Mouse (Mus musculus): ENCODE results near the gene Cep83. TPM values are rescaled to one million over a fixed set of nuclear protein-coding genes. Genes with fewer than 3 reads are reported as not detected.

Gene Cep83
- polyA plus RNA-seq, 1 experiment from 2014 or later, result 24.5 TPM

DNA sequence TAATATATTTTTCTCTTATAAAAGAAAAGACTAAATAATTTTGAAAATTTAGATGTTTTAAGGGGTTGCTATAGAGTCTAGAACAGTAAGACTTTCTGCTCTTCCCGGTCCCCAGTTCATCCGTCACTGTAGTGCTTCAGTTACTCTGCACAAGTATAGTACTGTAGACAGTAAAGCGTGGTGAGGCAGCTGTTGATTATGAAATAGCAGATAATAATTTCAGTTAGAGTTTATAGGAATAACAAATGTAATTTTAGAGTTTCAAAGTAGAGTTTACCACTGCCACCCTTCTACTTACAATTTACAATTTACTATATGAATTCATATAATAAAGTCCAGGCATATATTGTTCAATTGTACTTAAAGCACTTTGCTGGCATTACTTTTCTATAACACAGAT is 42.0 kb downstream of the Cep83 start:
- Histone ChIP-seq H3K4me2 (ENCODE audit: low read depth, severe bottlenecking) (no peak overlapping the region), H3K4me1 (ENCODE audit: control insufficient read depth, insufficient read depth, low read length) (no peaks in the 10 kb centered on the region), H3K9me3 (ENCODE audit: control insufficient read depth, low read length) (no peaks in the 10 kb centered on the region), H3K27me3 (ENCODE audit: control insufficient read depth, insufficient read depth, low read length) (no peaks in the 10 kb centered on the region), H3K9ac (ENCODE audit: low read length) (no peak overlapping the region), H3K4me3 (ENCODE audit: low read depth, low read length) (no peak overlapping the region), H3K27ac (replicated peaks; ENCODE audit: low read depth, low read length) (no peak overlapping the region), H3K36me3 (ENCODE audit: control insufficient read depth, insufficient read depth, low read length) (peaks cover 3% of the 10 kb centered on the region; the same call in 1 of the 2 replicates)
- ATAC-seq (ENCODE audit: insufficient number of reproducible peaks, low FRiP score, low TSS enrichment, low read depth), result no peak
- 95% methylated on average over 3 of the region's 3 CpGs for WGBS
- no peak for DNase-seq (ENCODE audit: low spot score)

DNA sequence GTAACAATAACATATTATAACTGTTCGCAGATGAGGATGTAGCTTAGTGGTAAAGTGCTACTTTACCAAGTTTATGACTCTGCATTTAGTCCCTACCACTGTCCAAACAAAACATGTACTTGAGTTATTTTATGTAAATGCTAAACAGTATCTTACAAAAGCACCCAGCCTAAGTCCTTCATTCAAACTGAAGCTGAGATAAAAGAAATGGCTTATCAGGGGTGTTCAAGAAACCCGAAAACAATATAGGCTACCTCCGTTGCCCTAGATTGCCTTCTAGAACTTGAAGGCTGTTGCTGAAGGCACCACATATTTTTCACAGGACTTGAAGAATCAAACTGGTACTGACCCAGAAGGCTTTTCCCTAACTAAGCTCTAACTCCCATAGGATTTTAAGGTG is 46.4 kb downstream of the Cep83 start:
- H3K4me3 ChIP-seq (ENCODE audit: low read depth, low read length), result no peak overlapping the region
- H3K9ac ChIP-seq (ENCODE audit: low read length), result no peak overlapping the region
- no peaks in the 10 kb centered on the region for H3K36me3 ChIP-seq (ENCODE audit: control insufficient read depth, insufficient read depth, low read length)
- no peak for DNase-seq (ENCODE audit: low spot score)
- 95% methylated on average over 3 of the region's 3 CpGs for WGBS
- H3K9me3 ChIP-seq (ENCODE audit: control insufficient read depth, low read length), result no peaks in the 10 kb centered on the region
- H3K4me2 ChIP-seq (ENCODE audit: low read depth, severe bottlenecking), result no peak overlapping the region
- H3K27ac ChIP-seq (replicated peaks; ENCODE audit: low read depth, low read length), result no peak overlapping the region
- no peaks in the 10 kb centered on the region for H3K4me1 ChIP-seq (ENCODE audit: control insufficient read depth, insufficient read depth, low read length)
- H3K27me3 ChIP-seq (ENCODE audit: control insufficient read depth, insufficient read depth, low read length), result no peaks in the 10 kb centered on the region
- ATAC-seq (ENCODE audit: insufficient number of reproducible peaks, low FRiP score, low TSS enrichment, low read depth), result no peak

DNA sequence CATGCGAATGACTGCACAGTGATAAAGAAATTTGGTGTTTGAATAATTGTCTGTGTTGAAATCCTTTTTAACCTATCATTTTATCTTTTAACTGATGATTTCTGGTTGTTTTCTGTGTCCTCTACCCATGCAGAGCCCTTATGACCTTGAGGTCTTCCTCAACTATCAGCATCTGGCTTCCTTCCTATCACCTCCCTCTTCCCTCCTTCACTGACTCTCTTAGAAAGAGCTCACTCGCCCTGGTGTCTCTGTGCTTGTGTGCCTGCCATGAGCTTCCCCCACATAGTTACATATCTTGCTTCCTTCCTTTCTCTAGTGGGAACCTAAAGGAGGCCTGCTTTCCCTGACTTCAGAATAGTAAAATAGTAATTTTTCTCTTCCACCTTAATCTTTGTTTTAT is 51.8 kb downstream of the Cep83 start:
- Histone ChIP-seq H3K4me1 (ENCODE audit: control insufficient read depth, insufficient read depth, low read length) (no peaks in the 10 kb centered on the region), H3K9ac (ENCODE audit: low read length) (no peak overlapping the region), H3K27ac (replicated peaks; ENCODE audit: low read depth, low read length) (no peak overlapping the region), H3K4me3 (ENCODE audit: low read depth, low read length) (no peak overlapping the region), H3K9me3 (ENCODE audit: control insufficient read depth, low read length) (no peaks in the 10 kb centered on the region), H3K36me3 (ENCODE audit: control insufficient read depth, insufficient read depth, low read length) (no peaks in the 10 kb centered on the region), H3K27me3 (ENCODE audit: control insufficient read depth, insufficient read depth, low read length) (no peaks in the 10 kb centered on the region), H3K4me2 (ENCODE audit: low read depth, severe bottlenecking) (no peak overlapping the region)
- WGBS, result 78% methylated on average over 2 of the region's 2 CpGs
- DNase-seq (ENCODE audit: low spot score) (no peak), ATAC-seq (ENCODE audit: insufficient number of reproducible peaks, low FRiP score, low TSS enrichment, low read depth) (no peak)

GRCm38 (mm10) chr10:94741459-94741858 is 53.0 kb downstream of the Cep83 start:
- DNase-seq (ENCODE audit: low spot score), result no peak
- Histone ChIP-seq H3K36me3 (ENCODE audit: control insufficient read depth, insufficient read depth, low read length) (no peaks in the 10 kb centered on the region), H3K27me3 (ENCODE audit: control insufficient read depth, insufficient read depth, low read length) (no peaks in the 10 kb centered on the region), H3K4me3 (ENCODE audit: low read depth, low read length) (no peak overlapping the region), H3K9ac (ENCODE audit: low read length) (no peak overlapping the region), H3K4me2 (ENCODE audit: low read depth, severe bottlenecking) (no peak overlapping the region), H3K27ac (replicated peaks; ENCODE audit: low read depth, low read length) (no peak overlapping the region), H3K9me3 (ENCODE audit: control insufficient read depth, low read length) (no peaks in the 10 kb centered on the region), H3K4me1 (ENCODE audit: control insufficient read depth, insufficient read depth, low read length) (no peaks in the 10 kb centered on the region)
- no peak for ATAC-seq (ENCODE audit: insufficient number of reproducible peaks, low FRiP score, low TSS enrichment, low read depth)
- WGBS, result 98% methylated on average over 3 of the region's 3 CpGs

DNA sequence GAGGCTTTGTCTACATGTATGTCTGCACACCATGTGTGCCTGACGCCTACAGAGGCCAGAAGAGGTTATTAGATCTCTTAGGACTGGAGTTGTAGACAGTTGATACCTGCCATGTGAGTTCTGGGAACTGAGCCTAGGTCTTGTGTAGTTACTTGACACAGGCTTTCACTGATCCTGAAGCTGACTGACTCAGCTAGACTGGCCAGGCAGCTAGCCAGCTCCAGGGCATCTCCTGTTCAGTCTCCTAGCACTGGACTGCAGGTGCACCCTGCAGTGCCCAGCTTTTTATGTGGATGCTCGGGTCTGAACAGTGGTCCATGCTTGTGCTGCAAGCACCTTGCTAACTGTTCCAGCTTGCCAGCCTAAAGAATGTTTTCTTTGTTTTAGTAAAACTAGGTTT is 58.6 kb downstream of the Cep83 start:
- H3K4me2 ChIP-seq (ENCODE audit: low read depth, severe bottlenecking), result no peak overlapping the region
- DNase-seq (ENCODE audit: low spot score), result no peak
- ATAC-seq (ENCODE audit: insufficient number of reproducible peaks, low FRiP score, low TSS enrichment, low read depth), result no peak

GRCm38 (mm10) chr10:94771496-94771895 is 83.0 kb downstream of the Cep83 start:
- Histone ChIP-seq H3K4me2 (ENCODE audit: low read depth, severe bottlenecking) (no peak overlapping the region), H3K9me3 (ENCODE audit: control insufficient read depth, low read length) (no peaks in the 10 kb centered on the region), H3K27ac (replicated peaks; ENCODE audit: low read depth, low read length) (no peak overlapping the region), H3K4me3 (ENCODE audit: low read depth, low read length) (no peak overlapping the region), H3K4me1 (ENCODE audit: control insufficient read depth, insufficient read depth, low read length) (no peaks in the 10 kb centered on the region), H3K9ac (ENCODE audit: low read length) (no peak overlapping the region), H3K27me3 (ENCODE audit: control insufficient read depth, insufficient read depth, low read length) (no peaks in the 10 kb centered on the region), H3K36me3 (ENCODE audit: control insufficient read depth, insufficient read depth, low read length) (no peaks in the 10 kb centered on the region)
- ATAC-seq (ENCODE audit: insufficient number of reproducible peaks, low FRiP score, low TSS enrichment, low read depth) (no peak), DNase-seq (ENCODE audit: low spot score) (no peak)
- WGBS, result 79% methylated on average over 3 of the region's 3 CpGs

More for the DNA sequence above, 58.6 kb downstream of the Cep83 start:
- no peak overlapping the region for H3K4me3 ChIP-seq (ENCODE audit: low read depth, low read length)
- H3K27me3 ChIP-seq (ENCODE audit: control insufficient read depth, insufficient read depth, low read length), result no peaks in the 10 kb centered on the region
- no peaks in the 10 kb centered on the region for H3K36me3 ChIP-seq (ENCODE audit: control insufficient read depth, insufficient read depth, low read length)
- H3K27ac ChIP-seq (replicated peaks; ENCODE audit: low read depth, low read length), result no peak overlapping the region
- H3K4me1 ChIP-seq (ENCODE audit: control insufficient read depth, insufficient read depth, low read length), result no peaks in the 10 kb centered on the region
- 68% methylated on average over 2 of the region's 2 CpGs for WGBS
- H3K9ac ChIP-seq (ENCODE audit: low read length), result no peak overlapping the region
- no peaks in the 10 kb centered on the region for H3K9me3 ChIP-seq (ENCODE audit: control insufficient read depth, low read length)

- no peak overlapping the region for H3K4me3 ChIP-seq (ENCODE audit: low read depth, low read length)
- ATAC-seq (ENCODE audit: insufficient number of reproducible peaks, low FRiP score, low TSS enrichment, low read depth), result no peak
- H3K4me2 ChIP-seq (ENCODE audit: low read depth, severe bottlenecking), result no peak overlapping the region
- H3K9ac ChIP-seq (ENCODE audit: low read length), result no peak overlapping the region
- no peaks in the 10 kb centered on the region for H3K9me3 ChIP-seq (ENCODE audit: control insufficient read depth, low read length)
- no peaks in the 10 kb centered on the region for H3K27me3 ChIP-seq (ENCODE audit: control insufficient read depth, insufficient read depth, low read length)
- no peak overlapping the region for H3K27ac ChIP-seq (replicated peaks; ENCODE audit: low read depth, low read length)
- H3K36me3 ChIP-seq (ENCODE audit: control insufficient read depth, insufficient read depth, low read length), result no peaks in the 10 kb centered on the region
- DNase-seq (ENCODE audit: low spot score), result no peak
- H3K4me1 ChIP-seq (ENCODE audit: control insufficient read depth, insufficient read depth, low read length), result no peaks in the 10 kb centered on the region
- whole genome bisulfite sequencing, result 89% methylated on average over 3 of the region's 3 CpGs
Measured at GRCm38 (mm10) chr10:94777576-94777975, 89.1 kb downstream of the Cep83 start.

DNA sequence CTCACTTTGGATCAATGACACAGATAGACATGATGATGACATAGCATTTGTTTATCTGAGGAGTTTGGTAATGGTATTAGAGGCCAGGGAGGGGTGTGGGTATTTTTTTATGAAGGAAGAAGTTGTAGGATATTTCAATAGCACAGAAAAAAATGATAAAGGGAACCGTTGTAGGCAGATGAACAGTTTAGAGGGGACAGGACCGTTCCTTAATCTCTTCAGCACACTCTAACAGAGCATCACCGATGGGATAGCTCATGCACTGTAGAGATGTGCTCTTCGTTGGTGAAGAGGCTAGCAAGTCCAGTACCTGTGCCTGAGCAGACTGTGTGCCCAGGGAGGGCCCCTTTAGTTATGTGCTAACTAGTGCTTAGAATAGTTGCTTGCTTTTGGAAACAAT is 90.9 kb downstream of the Cep83 start:
- Histone ChIP-seq H3K4me3 (ENCODE audit: low read depth, low read length) (no peak overlapping the region), H3K27me3 (ENCODE audit: control insufficient read depth, insufficient read depth, low read length) (no peaks in the 10 kb centered on the region), H3K36me3 (ENCODE audit: control insufficient read depth, insufficient read depth, low read length) (no peaks in the 10 kb centered on the region), H3K9me3 (ENCODE audit: control insufficient read depth, low read length) (no peaks in the 10 kb centered on the region), H3K27ac (replicated peaks; ENCODE audit: low read depth, low read length) (no peak overlapping the region), H3K9ac (ENCODE audit: low read length) (no peak overlapping the region), H3K4me2 (ENCODE audit: low read depth, severe bottlenecking) (no peak overlapping the region), H3K4me1 (ENCODE audit: control insufficient read depth, insufficient read depth, low read length) (no peaks in the 10 kb centered on the region)
- 93% methylated on average over 4 of the region's 4 CpGs for WGBS
- DNase-seq (ENCODE audit: low spot score), result no peak
- ATAC-seq (ENCODE audit: insufficient number of reproducible peaks, low FRiP score, low TSS enrichment, low read depth), result no peak

- Histone ChIP-seq H3K36me3 (ENCODE audit: control insufficient read depth, insufficient read depth, low read length) (no peaks in the 10 kb centered on the region), H3K4me2 (ENCODE audit: low read depth, severe bottlenecking) (no peak overlapping the region), H3K9me3 (ENCODE audit: control insufficient read depth, low read length) (no peaks in the 10 kb centered on the region), H3K27me3 (ENCODE audit: control insufficient read depth, insufficient read depth, low read length) (no peaks in the 10 kb centered on the region), H3K4me3 (ENCODE audit: low read depth, low read length) (no peak overlapping the region), H3K4me1 (ENCODE audit: control insufficient read depth, insufficient read depth, low read length) (no peaks in the 10 kb centered on the region), H3K27ac (replicated peaks; ENCODE audit: low read depth, low read length) (no peak overlapping the region), H3K9ac (ENCODE audit: low read length) (no peak overlapping the region)
- DNase-seq (ENCODE audit: low spot score) (no peak), ATAC-seq (ENCODE audit: insufficient number of reproducible peaks, low FRiP score, low TSS enrichment, low read depth) (no peak)
- 90% methylated on average over 3 of the region's 3 CpGs for WGBS
Measured at GRCm38 (mm10) chr10:94780618-94781262, 92.3 kb downstream of the Cep83 start.
